Mouse (Mus musculus): Measurements from ENCODE around the gene Kdelc2.

GRCm38 (mm10) chr9:53409427-53409826, 25.6 kb downstream of the Kdelc2 start:
- TF ChIP-seq CTCF (IDR thresholded peaks at IDR 0.05; ENCODE audit: low read depth) (no peak), EP300 (IDR thresholded peaks at IDR 0.05; ENCODE audit: low read depth) (no peak)
